Mouse (Mus musculus): ENCODE data around the gene Prcd.
A peak's percentile ranks its signal among the peaks of the same experiment; 100 is the strongest.
"Not testable (repeated sequence)": the region's sequence is repeated elsewhere in the genome, so short reads cannot be mapped to it uniquely, and the experiment has no call there.

Prcd gene

GRCm38 (mm10) chr11:116653234-116653633, at the start of gene Prcd:
Gene Prcd (plus strand): TSS chr11:116653534.
- DNase-seq: no peak

GRCm38 (mm10) chr11:116604097-116604496, 49.2 kb upstream of the Prcd start:
- DNase-seq: no peak

GRCm38 (mm10) chr11:116607717-116608116, 45.6 kb upstream of the Prcd start:
- DNase-seq: no peak

DNA sequence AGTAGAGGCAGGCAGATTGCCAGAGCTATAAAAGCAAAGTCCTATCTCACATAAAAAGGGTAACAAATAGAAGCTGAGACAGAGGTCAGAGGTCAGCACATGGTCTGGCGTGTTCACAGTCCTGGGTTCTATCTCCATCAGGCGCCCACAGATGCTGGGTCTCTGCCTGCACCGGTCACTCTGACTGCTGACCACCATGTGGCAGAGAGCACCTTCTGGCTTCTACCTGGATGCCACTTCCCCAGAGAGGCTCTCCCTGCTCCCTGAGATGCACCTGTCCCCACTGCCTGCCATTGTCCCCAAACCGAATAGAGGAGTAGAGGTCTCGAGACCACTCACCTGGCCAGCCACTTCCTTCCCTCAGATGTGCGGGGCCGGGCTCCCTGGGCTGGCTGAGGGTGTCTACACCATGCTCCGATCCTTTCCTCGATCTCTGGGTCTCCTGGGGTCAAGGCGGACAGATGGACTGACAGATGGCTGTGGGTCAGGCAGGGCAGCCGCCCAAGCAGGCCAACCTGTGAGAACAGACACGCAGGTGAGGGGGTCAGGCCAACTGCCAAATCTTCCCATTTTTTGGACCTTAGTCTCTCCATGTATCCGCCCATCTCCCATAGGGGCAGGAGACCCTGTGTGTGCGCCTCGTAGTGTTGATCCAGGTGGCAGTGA, 43.2 kb upstream of the Prcd start:
- peak; percentile 92 to 95 for DNase-seq

GRCm38 (mm10) chr11:116611168-116611567, 42.2 kb upstream of the Prcd start:
- not testable (repeated sequence) for DNase-seq

DNA sequence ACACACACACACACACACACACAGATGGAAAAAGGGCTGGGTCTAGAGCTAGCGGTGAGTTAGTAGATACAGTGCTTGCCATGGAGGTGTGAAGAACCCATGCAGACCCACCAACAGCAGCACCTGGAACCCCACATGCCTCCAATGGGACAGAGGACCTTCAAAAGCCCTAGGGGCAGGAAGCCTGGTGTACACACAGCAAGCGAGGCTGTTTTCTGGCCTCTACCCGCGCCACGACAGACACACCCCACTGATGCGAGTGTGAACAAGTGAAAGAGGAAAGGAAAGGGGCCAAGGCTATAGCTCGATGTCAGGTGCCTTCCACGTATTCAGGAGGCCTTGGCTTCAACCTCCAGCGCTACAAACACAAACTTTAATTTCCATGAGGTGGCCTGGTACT, 41.5 kb upstream of the Prcd start:
- DNase-seq: no peak

DNA sequence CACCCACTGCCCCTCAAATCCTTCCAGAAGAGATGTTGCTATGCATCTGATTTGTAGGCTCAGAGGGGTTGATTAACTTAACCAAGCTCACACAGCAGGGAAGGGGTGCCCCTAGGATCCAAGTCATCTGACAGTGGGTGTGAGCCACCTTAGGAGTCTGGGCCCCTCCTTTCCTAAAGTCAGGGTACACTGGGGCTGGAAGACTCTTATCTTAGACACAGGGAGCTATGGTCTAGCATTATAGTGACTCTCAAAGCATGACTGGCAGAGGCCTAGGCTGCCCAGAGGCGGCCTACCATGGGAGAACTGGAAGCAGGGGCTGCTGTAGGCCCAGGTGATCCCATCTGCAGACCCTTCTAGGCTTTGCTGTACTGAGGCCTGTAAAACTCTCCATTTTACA, 40.8 kb upstream of the Prcd start:
- no peak for DNase-seq

- DNase-seq: no peak
Measured at GRCm38 (mm10) chr11:116613234-116613633, 40.1 kb upstream of the Prcd start.

GRCm38 (mm10) chr11:116615735-116616437, 37.4 kb upstream of the Prcd start:
- DNase-seq: peak; percentile 44 to 50

GRCm38 (mm10) chr11:116616438-116617118, 36.8 kb upstream of the Prcd start:
- DNase-seq: no peak

DNA sequence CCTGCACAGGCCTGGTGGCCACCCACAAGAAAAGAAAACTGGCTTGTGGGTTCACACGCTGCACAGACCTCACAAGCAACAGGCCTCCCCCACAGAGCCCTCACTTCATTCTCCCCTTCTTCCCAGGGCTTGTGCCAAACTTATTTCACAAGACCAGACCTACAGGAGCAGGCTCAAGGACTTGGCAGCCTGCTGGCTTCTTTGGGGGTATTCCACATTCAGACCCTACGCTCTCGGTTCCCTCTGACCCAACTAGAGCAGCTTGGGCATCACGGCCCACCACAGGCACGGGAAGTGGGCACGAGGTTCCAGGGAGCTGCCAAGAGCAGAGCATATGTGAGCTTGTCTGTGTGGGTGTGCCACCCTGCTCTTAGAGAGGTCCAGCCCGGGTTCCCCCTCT, 35.7 kb upstream of the Prcd start:
- DNase-seq: no peak

DNA sequence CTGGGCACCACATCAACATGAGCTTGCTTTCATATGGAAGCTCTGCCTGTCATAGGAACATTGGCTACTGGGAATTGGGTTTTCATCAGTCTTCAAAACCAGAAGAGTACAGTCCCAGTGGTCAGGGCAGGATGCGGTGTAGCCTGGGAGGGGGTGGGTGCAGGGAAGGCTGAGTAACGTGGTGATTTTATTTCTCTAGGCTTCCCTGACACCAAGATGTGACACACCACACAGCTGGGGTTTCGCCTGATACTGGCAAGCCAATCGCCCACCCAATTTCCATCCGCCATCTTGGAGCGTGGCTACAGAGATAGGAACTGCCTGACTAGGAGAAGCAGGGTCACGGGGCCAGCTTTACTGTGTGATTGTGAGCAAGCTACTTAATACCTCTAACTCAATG, 34.7 kb upstream of the Prcd start:
- no peak for DNase-seq

- peak; percentile 68 to 76 for DNase-seq
Measured at GRCm38 (mm10) chr11:116619156-116619555, 34.2 kb upstream of the Prcd start.

- DNase-seq: no peak
Measured at GRCm38 (mm10) chr11:116619561-116619960, 33.8 kb upstream of the Prcd start.

DNA sequence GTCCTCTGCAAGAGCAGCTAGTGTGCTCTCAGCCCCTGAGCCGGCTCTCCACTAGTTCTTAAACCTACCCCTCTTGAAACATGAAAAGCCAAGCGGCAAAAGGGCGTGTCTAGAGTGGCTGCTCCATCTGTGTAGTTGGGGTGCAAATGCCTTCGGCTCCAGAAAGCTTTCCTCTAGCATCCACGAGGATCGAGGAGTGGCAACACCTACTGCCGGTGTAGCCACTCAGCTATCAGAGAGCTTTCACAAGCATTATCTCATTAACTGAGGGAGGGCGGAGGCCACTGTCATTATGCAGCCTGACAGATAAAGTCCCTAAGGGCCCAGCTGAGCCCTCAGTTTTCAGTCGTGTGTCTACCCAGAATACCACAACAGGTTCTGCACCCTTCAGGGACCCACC, 33.3 kb upstream of the Prcd start:
- no peak for DNase-seq

DNA sequence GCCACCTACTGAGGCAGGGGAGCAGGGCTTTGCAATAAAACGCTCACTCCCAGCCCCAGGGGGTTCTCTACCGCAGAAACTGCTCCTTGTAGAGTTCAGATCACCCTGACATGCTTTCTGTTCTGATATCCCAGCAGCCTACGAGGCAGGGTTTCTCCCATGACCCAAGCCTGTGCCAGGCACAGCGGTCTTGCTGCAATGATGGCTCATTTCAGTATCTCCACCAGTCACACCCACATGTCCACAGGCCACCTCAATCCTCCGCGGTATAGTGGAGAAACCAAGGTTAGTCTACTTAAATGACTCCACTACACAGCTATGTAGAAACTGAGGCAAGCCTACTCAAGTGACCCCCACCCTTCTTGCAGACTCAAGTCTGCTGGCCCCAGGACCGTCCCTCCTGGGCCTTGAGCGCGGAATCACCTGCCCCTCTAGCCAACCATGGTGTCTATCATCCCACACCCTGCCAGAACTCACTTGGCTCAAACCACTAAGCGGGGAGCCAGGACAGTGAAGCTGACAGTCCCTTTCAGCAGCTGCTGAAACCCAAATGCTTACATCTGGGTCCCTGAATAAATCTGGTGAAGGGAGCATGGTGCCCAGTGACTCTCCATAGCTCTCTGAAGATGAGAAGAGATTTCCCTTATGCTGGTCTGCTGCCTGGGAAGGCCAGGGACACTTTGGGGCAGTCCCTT, 32.6 kb upstream of the Prcd start:
- peak in 1 of 2 experiments; percentile 19 for DNase-seq

GRCm38 (mm10) chr11:116621258-116621704, 32.1 kb upstream of the Prcd start:
- peak; percentile 85 to 89 for DNase-seq

- DNase-seq: no peak
Measured at GRCm38 (mm10) chr11:116623281-116624124, 29.8 kb upstream of the Prcd start.

DNA sequence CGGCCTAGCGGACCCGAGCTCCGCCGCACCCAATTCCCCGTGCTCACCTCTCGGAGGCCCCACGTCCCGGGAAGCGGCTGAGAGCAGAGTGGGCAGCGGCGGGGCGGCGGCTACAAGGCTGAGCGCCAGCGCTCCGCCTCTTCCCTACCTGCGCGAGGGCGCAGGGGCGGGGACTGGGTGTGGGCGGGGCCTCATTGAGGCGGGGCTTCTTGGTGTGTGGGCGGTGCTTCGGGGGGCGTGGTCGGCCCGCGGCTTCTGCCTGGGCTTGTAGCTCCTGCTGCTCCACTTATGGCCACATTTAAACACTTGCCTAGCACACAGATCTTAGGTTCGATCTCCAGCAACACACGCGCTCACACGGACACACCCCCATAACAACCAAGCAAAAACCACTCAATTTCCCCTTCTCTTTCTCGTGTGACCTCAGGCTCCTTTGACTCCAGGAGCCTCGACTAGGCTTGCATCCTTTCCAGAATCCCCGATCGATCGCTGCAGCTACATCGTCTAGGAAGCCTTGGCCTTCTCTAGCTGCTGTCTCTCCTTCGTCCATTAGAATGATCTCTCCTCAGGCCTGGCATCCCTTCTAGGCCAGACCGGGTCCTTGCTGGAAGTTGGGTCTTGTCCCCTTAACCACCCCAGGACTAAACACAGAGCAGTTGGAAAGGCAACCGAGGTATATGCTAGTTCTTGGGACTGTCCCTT, 29.1 kb upstream of the Prcd start:
- DNase-seq: no peak

GRCm38 (mm10) chr11:116625081-116626000, 28.0 kb upstream of the Prcd start:
- DNase-seq: peak; percentile 46 to 65
